Mouse (Mus musculus) liver, adult 2 months (tissue): ENCODE data around the gene Mgmt. TPM values are rescaled to one million over a fixed set of nuclear protein-coding genes. Genes with fewer than 3 reads are reported as not detected.

Experiments used
- DNase-seq: peaks from one replicate; pipeline ENCODE4 v3.0.0-alpha.2; 2011; ENCODE audit warnings: low read depth, low spot score; ENCODE audit errors: extremely low read depth
- H3K27ac ChIP-seq: fragments of 200-500 bp; replicated peaks from 2 replicates; pipeline ENCODE4 v1.5.1; 2012; ENCODE audit warnings: low read depth, mild to moderate bottlenecking, control low read depth, inconsistent platforms, low read length; ENCODE audit not compliant: insufficient read depth
- H3K27me3 ChIP-seq: fragments of 200-500 bp; 2 replicates; pipeline ENCODE4 v1.6.1; 2012; ENCODE audit warnings: mild to moderate bottlenecking, moderate library complexity, low read length, inconsistent platforms; ENCODE audit not compliant: control insufficient read depth, insufficient read depth
- H3K36me3 ChIP-seq: fragments of 200-500 bp; 2 replicates; pipeline ENCODE4 v1.6.1; 2012; ENCODE audit warnings: low read length, inconsistent platforms; ENCODE audit not compliant: control insufficient read depth, insufficient read depth
- H3K4me1 ChIP-seq: fragments of 200-500 bp; 2 replicates; pipeline ENCODE4 v1.6.1; 2011; ENCODE audit warnings: low read length; ENCODE audit not compliant: control insufficient read depth, insufficient read depth
- H3K4me3 ChIP-seq: fragments of 200-500 bp; 2 replicates; pipeline ENCODE4 v1.5.1; 2011; ENCODE audit warnings: low read depth, mild to moderate bottlenecking, control low read depth, low read length, moderate library complexity; ENCODE audit not compliant: insufficient read depth
- H3K79me2 ChIP-seq: fragments of 200-500 bp; 2 replicates; pipeline ENCODE4 v1.6.1; 2012; ENCODE audit warnings: inconsistent platforms, mild to moderate bottlenecking, low read length, moderate library complexity; ENCODE audit not compliant: control insufficient read depth, insufficient read depth
- H3K9ac ChIP-seq: fragments of 200-500 bp; 2 replicates; pipeline ENCODE4 v1.6.1; 2012; ENCODE audit warnings: low read depth, mild to moderate bottlenecking, control low read depth, inconsistent platforms, low read length
- CTCF ChIP-seq: fragments of 200-500 bp; IDR thresholded peaks from 2 replicates; pipeline ENCODE4 v1.5.1; 2011; ENCODE audit warnings: low read depth, low read length, control low read depth
- POLR2A ChIP-seq: fragments of 200-500 bp; IDR thresholded peaks from 2 replicates; pipeline ENCODE4 v1.6.1; 2011; ENCODE audit warnings: low read length, control low read depth; ENCODE audit not compliant: insufficient read depth; ENCODE audit errors: extremely low read depth
- WGBS: fragments of 180-500 bp; shearing (Covaris S2); methylation state at CpG from one replicate; pipeline ENCODE4 v1.1.7; 2018; 5-methylcytosine and 5-hydroxymethylcytosine counted together
- polyA plus RNA-seq: library from polyadenylated mRNA; depleted of rRNA; stranded (reverse); fragments of >200 nt; gene quantifications from 2 replicates; pipeline ENCODE4 v1.2.3, GENCODE M21; 2012
- total RNA-seq: library from RNA; depleted of rRNA; stranded (reverse); fragments of >200 nt; gene quantifications from 2 replicates; pipeline ENCODE4 v1.2.3, GENCODE M21; 2014

Gene Mgmt
- total and polyA plus RNA-seq, 2 experiments = 10.9 to 12.8 TPM

- Histone ChIP-seq H3K79me2 (no peaks in the 10 kb centered on the region), H3K9ac (no peak overlapping the region), H3K4me1 (no peaks in the 10 kb centered on the region), H3K4me3 (no peak overlapping the region), H3K27ac (no peak overlapping the region), H3K27me3 (no peaks in the 10 kb centered on the region), H3K36me3 (no peaks in the 10 kb centered on the region)
- no peak for DNase-seq
- TF ChIP-seq POLR2A (no peak), CTCF (no peak)
- 90% methylated on average over 1 of the region's 1 CpGs for WGBS
Measured at GRCm38 (mm10) chr7:137095702-137096101, 201.3 kb downstream of the Mgmt start.

DNA sequence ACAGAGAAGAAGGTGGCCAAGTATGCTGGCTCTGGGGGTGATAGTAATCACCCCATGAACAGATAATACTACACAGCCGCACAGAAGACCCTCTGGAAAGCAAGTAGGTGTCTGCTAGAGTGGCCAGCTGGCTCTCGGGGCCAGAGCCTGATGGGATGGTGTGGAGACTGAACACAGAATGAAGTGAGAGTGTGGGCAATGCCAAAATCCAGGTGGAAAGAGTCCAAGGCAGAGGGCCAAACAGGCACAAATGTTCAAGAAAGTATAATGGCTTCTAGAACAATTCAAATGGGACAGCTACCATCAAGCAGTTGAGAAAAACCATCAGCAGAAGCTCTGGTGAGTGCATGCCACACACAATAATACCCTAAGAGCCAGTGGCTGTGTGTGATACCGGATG, 205.4 kb downstream of the Mgmt start:
- no peak overlapping the region for H3K27ac ChIP-seq
- H3K4me1 ChIP-seq = no peaks in the 10 kb centered on the region
- TF ChIP-seq POLR2A (no peak), CTCF (no peak)
- 92% methylated on average over 3 of the region's 3 CpGs for WGBS
- H3K27me3 ChIP-seq = no peaks in the 10 kb centered on the region
- no peaks in the 10 kb centered on the region for H3K79me2 ChIP-seq
- no peak overlapping the region for H3K4me3 ChIP-seq
- DNase-seq = no peak
- H3K36me3 ChIP-seq = no peaks in the 10 kb centered on the region
- H3K9ac ChIP-seq = no peak overlapping the region

GRCm38 (mm10) chr7:137102606-137103195, 208.3 kb downstream of the Mgmt start:
- TF ChIP-seq POLR2A (no peak), CTCF (no peak)
- H3K4me1 ChIP-seq = no peaks in the 10 kb centered on the region
- H3K36me3 ChIP-seq = no peaks in the 10 kb centered on the region
- no peaks in the 10 kb centered on the region for H3K79me2 ChIP-seq
- no peak overlapping the region for H3K27ac ChIP-seq
- H3K27me3 ChIP-seq = no peaks in the 10 kb centered on the region
- WGBS = 91% methylated on average over 10 of the region's 10 CpGs
- H3K9ac ChIP-seq = no peak overlapping the region
- no peak overlapping the region for H3K4me3 ChIP-seq
- DNase-seq = no peak

GRCm38 (mm10) chr7:137112101-137112500, 217.7 kb downstream of the Mgmt start:
- no peak overlapping the region for H3K27ac ChIP-seq
- no peaks in the 10 kb centered on the region for H3K27me3 ChIP-seq
- no peak overlapping the region for H3K4me3 ChIP-seq
- H3K9ac ChIP-seq = no peak overlapping the region
- no peaks in the 10 kb centered on the region for H3K4me1 ChIP-seq
- WGBS = 99% methylated on average over 4 of the region's 4 CpGs
- H3K36me3 ChIP-seq = no peaks in the 10 kb centered on the region
- TF ChIP-seq CTCF = no peak
- TF ChIP-seq POLR2A = no peak
- no peaks in the 10 kb centered on the region for H3K79me2 ChIP-seq
- DNase-seq = no peak

- Histone ChIP-seq H3K27ac (no peak overlapping the region), H3K27me3 (no peaks in the 10 kb centered on the region), H3K4me3 (no peak overlapping the region), H3K4me1 (no peaks in the 10 kb centered on the region), H3K79me2 (no peaks in the 10 kb centered on the region), H3K36me3 (no peaks in the 10 kb centered on the region), H3K9ac (no peak overlapping the region)
- TF ChIP-seq CTCF (no peak), POLR2A (no peak)
- 63% methylated on average over 4 of the region's 4 CpGs for WGBS
- no peak for DNase-seq
Measured at GRCm38 (mm10) chr7:137116246-137116645, 221.8 kb downstream of the Mgmt start.

GRCm38 (mm10) chr7:137121243-137121858, 226.9 kb downstream of the Mgmt start:
- Histone ChIP-seq H3K9ac (no peak overlapping the region), H3K4me3 (no peak overlapping the region), H3K27ac (no peak overlapping the region), H3K4me1 (no peaks in the 10 kb centered on the region), H3K79me2 (no peaks in the 10 kb centered on the region), H3K27me3 (no peaks in the 10 kb centered on the region), H3K36me3 (no peaks in the 10 kb centered on the region)
- 88% methylated on average over 16 of the region's 16 CpGs for WGBS
- DNase-seq = no peak
- TF ChIP-seq CTCF = no peak
